Mouse (Mus musculus) ovary, postnatal 36 days (tissue): ENCODE measurements at regions not wholly inside any gene's neighbourhood (a gene's known extent, or its start where the extent isn't known, plus 50 kb on each side); places are given as distances from the start of the nearest gene placed in this dataset.

ENCODE experiments used
- DNase-seq: peaks from one replicate; pipeline ENCODE4 v3.0.0; 2022; ENCODE audit warnings: low spot score, mixed read lengths

DNA sequence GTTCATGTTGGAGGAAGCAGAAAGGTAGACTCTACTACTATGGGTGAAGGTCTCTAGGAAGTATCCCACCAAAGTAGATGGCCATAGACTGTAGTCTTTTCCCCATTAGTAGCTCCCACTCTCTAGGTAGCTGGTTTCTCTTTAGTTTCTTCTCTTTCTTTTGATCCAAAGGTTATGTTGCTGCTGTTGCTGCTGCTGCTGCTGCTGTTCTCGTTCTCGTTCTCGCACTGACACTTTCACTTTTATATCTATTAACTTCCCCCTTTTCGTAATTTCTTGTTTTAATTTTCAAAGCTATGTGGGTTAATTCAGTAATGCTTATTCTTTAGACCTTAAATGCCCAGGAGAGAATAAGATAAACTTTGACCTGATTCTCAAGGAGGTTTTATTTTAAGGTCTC is 58.3 kb downstream of the Tmem100 start:
- no peak for DNase-seq

DNA sequence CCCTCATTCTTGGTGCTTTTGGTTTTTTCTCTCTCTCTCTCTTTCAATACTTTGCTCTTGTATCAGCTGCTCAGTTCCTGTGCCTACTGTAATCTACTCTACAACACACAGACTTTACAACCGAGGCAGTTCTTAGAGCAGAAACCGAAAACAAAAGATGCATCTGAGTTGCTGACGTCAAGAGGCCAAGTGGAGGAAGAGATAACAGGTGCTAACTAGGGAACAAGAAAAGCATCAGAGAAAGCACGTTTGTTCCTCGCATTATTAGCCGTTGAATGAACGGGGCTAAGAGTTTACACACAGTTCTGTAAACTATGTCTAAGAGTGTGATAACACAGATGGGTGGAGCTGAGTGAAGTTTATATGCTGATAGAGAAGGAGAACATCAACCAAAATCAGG is 63.9 kb downstream of the Tmem100 start:
- DNase-seq: no peak

DNA sequence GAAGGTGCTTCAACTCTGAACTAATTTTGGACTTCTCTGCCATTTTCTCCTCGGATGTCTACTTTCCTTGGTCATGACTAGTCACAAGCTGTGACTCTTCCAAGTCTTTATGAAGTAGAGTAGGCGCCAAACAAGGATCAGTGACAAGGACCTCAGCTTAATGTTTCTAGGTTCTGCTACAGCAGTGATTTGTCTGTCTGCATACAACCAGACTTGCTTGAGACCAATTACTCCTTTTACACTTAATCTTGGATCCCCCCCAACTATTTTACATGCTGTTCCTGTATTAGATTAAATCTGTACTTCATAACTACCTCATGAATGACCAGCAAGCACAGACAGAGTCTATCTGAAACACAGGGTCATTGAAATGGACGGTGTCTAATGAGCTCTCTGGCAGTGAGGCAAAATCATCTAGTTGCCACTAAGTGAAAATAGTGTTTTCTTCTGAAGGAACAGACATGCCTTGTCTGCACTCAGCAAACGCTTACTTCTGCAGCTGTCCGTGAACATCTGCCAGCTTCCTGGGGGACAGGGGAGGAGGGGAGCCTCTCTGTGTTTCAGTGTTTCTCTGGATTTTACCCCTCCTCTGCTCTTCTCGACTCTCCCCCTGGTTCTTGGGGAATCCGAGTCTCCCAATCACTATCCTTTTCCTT is 64.7 kb downstream of the Tmem100 start:
- no peak for DNase-seq

DNA sequence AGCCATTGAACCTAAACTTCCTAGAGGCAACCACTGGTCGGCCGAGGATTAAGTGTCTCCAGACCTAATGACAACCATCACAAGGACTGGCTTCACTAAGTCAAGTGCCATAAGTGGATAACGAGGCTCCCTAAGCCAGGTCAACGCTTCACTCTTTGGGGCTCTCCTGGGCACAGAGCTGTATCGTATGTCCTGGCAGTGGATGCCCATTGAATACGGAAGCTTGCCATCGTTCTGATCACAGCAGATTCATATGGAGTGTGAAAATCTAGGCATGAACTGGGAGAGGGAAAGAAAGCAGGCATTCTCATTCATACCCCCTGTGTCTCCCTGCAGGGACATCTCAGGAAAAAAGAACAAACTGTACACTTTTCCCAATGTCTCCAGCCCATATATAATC is 68.3 kb downstream of the Tmem100 start:
- no peak for DNase-seq

DNA sequence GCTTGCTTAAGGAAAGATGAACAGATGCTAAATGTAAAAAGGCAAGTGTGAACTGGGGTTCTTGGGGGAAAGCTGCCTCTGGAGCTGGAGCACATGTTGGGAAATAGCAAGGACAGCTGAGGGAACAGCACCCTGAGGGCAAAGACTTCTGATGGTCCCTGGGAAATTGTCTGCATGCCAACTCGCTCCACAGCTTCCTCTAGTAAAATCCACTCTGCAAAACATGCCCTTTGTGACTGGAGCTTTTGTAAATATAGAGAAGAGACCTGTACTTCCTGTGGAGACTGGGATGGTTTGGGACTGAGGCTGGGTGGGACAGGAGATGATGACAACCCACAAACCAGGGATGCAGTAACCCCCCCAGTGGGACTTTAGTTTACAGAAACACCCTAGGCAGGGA is 69.0 kb downstream of the Tmem100 start:
- DNase-seq: no peak

DNA sequence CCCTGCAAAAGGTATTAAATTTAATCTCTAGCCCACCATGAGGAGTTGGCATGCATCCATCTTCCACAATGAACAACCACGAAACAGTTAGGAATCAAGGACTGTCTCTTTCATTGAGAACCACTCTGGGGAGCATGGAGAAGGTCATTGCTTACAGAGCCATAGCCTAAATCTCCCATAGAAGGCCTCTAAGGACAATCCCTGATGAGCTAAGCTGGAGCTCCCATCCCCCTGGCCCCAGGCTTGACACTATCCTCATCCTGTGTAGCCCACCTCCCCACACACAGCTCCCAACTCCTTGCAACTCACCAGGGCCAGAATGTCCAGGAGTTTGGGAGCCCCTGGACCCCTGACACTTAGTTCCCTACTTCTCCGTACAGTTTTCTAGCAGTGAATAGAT is 70.0 kb downstream of the Tmem100 start:
- DNase-seq: no peak

DNA sequence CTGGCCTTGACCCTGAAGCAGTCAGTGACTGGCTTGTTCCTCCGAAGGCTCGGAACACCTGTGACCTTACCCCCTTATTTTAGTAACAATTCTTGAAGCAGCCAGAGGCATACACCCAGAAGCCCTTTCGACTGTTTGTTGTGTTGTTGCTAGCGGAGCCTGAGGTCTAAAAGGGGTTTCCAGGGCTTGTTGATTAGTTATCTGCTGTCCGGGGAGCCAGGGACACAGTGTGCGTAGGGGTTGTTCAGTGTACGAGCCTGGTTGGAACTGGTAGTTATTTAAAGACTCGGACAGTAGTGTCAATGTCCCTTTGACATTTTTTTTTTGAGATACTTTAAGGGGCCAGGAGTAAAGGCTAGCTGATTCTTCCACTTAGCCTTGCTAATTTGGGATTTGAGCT is 71.1 kb downstream of the Tmem100 start:
- DNase-seq: peak; percentile 16

DNA sequence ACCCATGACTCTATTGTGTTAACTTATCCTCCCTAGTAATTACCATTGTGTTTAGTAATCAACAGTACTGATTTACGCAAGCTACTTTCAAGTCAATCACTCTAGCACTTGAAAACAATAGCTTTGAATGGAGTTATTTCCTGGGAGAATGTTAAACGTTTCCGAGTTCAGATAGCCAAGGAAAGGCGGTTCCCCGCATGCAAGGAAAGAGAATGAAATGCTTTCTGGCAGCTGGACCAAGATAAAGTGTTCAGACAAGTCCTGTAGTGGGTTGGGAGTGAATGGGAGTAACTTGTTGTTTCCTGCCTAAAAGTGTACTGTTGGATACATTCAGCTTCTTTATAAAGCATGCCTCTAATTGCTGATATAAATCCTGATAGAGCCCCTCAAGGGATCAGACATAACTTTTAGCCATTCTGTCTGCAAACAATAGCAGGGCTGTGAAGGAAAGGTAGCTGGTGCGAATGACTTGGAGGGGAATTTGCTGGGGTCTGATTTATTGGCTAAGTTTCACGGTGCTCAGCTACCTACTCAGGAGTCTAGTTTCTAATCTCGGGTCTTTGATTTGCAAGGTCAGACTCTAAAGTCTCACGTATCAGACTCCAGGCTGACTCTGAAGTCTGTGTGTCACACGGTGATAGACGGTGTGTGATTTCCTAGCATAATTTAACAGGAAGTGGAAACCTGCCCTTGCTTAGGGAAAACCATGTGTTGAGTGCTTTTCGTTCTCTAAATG is 76.1 kb downstream of the Tmem100 start:
- DNase-seq: no peak

DNA sequence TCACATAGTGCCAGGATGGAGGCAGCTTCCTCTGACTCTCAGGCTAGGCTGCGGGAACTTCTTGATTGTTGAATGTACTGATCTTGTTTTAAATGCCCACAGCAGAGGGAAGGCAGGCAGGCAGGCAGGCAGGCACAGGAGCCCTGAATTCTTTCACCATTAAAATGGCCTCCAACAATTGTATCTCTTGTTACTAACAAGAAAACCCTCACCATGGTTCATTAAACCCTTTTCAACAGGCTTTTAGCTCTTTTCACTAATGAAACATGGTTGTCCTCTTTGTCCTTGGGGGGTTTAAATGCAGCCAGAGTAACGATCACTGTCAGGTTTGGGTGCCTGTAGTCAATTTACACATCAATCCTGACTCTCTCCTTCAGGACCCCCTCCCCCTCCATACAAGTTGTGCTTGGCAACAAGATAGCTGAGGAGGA is 77.8 kb upstream of the Gm45716 start:
- no peak for DNase-seq

DNA sequence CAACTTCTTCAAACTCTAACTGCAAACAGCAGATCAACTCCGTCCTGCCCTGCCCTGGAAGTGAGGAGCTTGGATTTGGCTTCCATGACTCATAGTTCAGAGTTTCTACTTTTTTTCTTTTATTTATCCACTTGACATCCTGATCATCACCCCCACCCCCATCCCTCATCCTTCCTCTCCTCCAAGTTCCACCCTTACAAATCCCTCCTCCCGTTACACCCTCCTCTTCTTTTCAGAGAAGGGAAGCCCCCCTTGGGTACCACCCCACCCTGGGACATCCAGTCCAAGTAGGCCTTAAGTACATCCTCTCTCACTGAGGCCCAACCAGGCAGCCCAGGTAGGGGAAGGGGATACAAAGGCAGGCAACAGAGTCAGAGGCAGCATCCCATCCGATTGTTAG is 77.3 kb upstream of the Gm45716 start:
- no peak for DNase-seq

DNA sequence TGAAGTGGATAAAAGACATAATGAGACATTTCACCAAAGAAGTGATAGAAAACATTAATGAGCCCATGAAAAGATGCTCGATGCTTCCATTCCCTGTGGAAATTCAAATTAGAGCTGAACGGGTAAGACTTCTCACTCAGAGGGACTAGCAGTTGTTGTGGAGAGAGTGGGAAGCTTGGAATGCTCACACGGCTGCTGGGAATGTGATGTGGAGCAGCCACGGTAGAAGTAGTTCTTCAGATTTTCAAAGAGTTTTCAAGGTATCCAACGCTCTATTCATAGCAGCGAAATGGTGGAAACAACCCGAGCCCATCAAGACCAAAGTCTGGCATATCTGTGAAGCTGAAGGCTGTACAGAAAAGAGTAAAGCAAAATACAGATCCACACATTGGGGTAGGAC is 75.3 kb upstream of the Gm45716 start:
- DNase-seq: no peak

DNA sequence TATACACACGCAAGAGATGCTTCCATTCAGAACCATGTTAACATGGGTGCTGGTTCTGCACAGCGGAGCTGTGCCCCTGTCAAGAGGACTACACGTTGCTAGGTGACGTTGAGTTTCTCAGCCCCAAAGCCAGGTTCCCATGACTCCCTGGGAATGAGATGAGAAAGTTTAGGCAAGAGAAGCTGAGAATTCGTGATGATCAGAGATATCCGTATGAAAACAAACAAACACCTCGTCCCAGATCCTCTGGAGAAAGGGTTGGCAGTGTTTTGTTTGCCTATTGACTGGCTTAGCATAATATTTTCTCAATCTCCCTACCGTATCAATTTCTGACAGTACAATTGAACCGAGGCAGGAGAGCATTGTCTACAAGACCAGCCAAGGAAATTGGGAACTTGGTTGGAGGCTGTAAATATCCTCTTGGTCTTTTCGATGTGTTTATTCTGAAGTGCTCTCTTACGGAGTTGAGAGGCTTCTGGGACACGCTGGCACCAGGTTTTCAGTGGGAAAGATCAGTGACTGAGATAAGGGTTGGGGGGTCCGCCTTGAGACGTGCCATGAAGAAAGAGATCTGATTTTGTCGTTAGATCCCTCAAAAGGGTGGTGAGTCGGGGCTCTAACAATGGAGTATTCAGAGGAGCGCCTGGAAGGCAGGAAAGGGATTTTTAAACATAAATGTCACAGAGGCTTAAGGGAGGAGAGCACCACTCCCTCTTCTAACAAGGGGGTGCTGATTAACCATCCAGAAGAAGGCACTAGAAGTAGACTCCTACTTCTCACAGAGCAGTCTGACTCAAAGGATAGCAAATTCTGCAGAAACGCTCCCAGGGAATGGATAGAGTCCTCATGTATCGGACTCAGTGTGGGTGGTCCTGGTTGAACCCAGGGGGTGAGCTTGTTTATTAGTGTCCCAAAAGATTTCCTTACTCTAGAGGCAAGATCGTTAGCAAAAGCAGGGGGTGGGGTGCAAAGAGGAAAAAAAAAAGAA is 70.5 kb upstream of the Gm45716 start:
- DNase-seq: no peak

DNA sequence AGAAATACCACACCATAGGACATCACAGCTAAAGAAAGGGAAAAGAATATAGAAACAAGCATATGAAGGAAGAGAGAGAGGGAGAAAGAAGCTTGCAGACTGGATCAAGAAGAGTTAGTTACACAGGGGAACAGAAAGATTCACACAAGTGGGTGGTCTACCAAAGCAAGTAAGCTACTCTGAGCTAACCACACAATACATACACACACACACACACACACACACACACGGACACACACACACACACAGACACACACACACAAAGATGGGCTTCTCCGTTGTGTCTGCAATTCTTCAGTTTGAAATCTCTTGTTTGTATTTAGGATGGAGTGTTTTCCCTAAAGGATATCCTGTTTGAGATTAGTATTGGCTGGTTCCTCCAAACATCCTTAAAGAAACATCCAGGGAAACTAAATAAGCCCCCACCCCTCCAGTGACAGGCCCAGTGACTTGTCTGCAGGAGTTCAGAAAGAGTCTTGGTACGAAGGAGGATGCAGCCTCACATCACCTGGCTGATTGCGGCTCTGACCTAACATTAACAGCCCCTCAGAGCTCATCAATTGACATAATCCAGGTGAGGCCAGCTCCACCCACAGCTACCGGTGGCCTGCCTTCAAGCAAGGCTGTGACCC is 69.7 kb upstream of the Gm45716 start:
- no peak for DNase-seq

DNA sequence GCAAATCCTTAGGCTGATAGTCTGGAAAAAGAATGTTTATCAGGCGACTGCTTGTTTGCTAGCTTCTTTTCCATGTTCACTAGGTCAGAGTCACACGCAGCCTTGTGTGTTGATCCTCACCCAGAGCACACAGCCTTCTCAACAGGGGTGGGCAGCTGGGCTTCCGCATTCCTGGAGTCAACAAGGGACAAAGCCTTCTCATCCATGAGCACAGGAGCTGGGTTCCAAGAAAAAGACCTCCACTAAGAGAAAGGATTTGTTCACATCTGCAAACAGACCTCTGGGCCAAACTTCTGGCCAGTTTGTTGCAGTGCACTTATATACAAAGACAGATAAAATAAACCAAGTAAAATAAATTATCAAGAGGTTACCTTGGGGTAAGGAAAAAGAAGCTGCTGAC is 65.6 kb upstream of the Gm45716 start:
- no peak for DNase-seq

DNA sequence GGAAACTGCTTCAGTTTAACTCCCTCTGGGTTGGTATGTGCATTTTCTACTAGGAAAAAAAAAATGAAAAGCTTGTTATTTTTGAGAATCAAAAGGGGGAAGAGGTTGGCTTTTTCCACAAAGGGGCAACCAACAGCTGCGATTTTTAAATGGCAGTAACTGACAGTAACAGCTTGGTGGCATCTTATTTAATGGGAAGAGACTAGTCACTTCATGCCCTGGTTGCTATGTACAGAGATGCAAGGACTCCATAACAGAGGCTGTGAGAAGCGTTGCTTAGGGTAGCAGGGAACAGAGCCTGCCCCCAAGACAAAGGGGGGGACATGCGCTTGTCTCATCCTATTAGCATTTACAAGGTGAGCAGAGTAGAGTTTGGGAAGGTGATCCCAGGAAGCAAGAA is 64.8 kb upstream of the Gm45716 start:
- DNase-seq: no peak

DNA sequence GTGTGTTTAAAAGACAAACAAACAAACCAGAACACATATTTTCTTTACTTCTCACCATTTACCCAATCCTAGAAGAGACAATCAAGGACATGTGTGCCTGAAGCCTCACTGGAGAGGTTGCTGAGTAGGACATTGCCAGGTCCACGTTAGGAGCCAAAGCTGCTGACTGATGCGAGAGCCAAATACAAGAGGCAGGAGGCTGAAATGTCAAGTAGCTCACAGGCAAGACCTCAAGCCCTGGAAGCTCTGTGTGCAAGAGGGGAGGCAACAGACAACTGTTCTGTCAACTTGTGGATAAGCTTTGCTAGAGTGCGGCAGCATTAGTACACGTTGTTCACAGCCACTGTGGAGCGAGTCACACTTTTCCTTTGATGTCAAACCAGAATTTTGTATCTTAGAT is 63.6 kb upstream of the Gm45716 start:
- DNase-seq: no peak

DNA sequence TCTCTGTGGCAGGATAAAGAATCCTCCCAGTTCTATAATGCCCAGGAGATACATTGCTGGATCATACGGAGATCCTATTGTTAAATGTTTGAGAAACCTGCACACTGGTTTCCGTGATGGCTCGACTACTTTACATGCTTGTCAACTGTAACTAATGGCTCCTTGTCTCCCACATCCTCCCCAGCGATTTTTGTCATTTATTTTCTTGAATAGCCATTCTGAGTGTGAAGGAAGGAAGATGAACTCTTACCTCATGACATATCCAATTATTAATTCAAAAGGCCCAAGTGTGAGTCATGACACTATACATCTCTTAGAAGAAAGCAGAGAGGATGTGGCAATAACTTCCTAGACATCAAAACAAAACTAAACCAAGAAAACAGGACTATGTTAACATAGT is 61.2 kb upstream of the Gm45716 start:
- no peak for DNase-seq

DNA sequence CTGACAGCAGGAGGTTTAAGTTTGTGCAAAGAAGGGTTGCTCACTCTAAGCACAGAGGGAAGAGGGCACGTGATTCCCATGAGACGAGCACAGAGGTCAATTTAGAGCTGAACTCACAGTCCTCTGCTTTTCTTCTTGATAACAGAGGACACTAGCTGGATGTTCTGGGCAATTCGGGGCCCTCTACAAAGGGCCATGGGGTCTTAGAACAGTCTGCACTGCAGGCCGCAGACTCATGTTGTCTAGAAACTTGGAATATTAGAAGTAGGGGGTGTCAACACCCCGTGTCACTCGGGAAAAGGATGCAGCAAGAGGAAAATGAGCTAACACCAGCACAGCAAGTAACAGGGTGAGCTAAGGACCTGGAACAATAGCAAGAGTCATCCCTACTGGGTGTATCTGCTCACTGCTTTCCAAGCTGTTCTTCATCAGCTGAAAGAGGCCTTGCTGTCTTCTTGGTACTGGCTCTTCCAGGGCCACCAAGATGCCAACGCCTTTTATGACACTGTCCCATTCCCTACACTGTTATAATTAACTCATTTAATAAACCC is 58.5 kb upstream of the Gm45716 start:
- no peak for DNase-seq

DNA sequence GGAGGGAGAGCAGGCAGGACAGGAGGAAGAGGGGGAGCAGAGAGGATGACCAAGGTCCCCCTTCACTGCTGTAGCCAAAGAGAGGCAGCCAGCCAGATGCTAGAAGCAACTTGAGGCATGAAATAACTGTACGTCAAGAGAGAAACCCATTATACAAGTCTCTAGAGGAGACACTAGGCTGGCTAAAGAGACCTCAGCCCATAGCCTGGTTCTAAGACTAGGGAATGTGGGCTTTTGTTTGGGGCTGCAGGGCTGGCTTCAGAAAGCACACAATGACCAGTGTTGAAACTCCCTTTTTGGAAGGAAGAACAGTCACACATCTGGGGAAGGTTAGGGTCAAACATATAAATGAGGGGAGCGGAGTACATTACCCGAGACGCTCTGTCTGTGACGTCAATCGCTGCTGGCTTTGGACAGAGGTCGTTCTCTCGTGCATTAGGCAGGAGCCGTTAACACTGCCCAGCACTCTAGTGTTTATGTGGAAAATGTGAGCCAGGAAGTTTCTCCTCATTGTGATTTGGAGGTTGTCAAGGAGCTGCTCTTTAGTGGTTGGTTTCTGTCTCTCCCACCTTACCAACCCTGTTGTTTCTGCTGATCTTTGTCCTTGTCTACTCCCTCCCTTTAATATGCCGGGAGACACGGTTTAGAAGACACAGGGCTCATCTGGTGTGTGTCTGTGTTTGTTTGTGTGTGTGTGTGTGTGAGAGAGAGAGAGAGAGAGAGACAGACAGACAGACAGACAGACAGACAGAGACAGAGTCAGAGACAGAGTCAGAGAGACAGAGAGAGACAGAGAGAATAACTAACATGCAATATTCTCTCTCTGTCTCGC is 57.5 kb upstream of the Gm45716 start:
- DNase-seq: no peak

DNA sequence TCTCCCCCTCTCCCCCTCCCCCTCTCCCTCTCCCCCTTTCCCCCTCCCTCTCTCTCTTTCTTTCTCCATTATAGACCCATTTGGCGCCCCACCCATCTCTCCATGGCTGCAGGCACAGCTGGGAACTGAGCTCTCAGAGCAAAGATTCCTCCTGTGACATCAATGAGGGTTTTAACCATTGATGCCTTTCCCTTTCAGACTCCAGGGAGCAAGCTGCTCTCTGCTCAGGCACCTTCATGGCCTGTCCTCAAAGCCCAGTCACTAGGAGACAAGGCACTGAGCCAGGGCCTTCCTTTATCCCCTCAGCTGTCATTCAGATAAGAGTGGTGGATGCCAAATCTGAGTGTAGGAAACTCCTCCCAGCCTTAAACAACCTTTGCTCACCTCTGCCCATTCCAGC is 56.8 kb upstream of the Gm45716 start:
- no peak for DNase-seq

DNA sequence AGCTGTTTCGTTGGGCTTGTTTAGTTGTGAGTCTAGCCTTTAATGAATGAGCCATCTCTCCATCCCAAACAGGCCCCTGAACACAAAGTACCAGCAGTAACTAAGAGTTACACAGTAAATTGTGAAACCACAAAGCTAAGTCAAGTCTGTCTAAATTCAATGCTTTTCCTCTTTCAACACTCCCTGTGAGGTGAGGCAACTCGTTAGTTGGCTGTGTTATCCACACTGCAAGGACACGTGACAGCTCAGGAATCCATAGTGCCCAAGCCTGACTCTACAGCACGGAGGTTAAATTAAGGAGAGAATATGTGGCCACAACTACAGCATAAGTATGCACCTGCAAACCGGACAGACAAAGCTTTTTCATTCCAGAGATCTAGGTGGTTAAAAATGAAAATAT is 54.9 kb upstream of the Gm45716 start:
- no peak for DNase-seq
